Mouse (Mus musculus) myocyte (in vitro differentiated cells): ENCODE measurements at regions not wholly inside any gene's neighbourhood (a gene's known extent, or its start where the extent isn't known, plus 50 kb on each side); places are given as distances from the start of the nearest gene placed in this dataset.

Source experiments
- MYOD1 ChIP-seq, 3 experiments: IDR thresholded peaks; one replicate each; pipeline ENCODE4 v1.6.1; 2011; ENCODE audit warnings: control low read depth in 2 of 3, low read depth in 2 of 3, mild to moderate bottlenecking in 2 of 3, moderate library complexity in 1 of 3; ENCODE audit not compliant: insufficient read length in 2 of 3, control insufficient read depth in 1 of 3
- POLR2A ChIP-seq: IDR thresholded peaks from one replicate; pipeline ENCODE4 v1.6.1; 2011; ENCODE audit warnings: low read depth, mild to moderate bottlenecking, control low read depth, moderate library complexity; ENCODE audit not compliant: insufficient read length
- POLR2AphosphoS2 ChIP-seq: IDR thresholded peaks from one replicate; pipeline ENCODE4 v1.6.1; 2011; ENCODE audit warnings: low read depth, control low read depth; ENCODE audit not compliant: insufficient read length

DNA sequence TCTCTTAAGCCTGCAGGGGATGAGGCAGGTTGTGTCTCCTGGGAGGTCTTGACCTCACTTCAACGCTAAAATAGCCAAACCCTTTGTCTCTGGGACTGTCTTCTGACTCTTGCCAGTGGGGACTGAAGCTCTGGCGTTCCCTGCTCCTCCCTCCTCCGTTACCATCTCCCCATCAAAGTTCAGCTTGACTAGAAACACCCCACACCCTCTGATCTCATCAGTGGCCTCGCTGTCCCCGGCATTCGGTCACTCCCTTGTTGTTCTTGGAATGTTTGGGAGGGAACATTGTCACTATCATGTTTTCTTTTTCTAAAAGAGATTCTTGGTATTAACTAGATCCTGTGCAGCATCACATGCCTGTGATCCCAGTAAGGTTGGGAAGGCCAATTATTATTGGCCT is 54.6 kb upstream of the Slc35c1 start:
- no peak for TF ChIP-seq POLR2A
- no peak for TF ChIP-seq MYOD1 (IDR thresholded peaks at IDR 0.05; ENCODE audit: control insufficient read depth in 1 of 3, insufficient read length in 2 of 3, low read depth in 2 of 3)
- no peak for TF ChIP-seq POLR2AphosphoS2
